Mouse (Mus musculus) heart, embryonic 14.5 days (tissue): Measurements from ENCODE around the gene H6pd. TPM values are rescaled to one million over a fixed set of nuclear protein-coding genes. Genes with fewer than 3 reads are reported as not detected.

Source experiments
- ATAC-seq: fragments of 200-750 bp; cut with Nextera tagmentation; 2 replicates; pipeline ENCODE4 v1.8.0; 2017; ENCODE audit warnings: low read depth, moderate TSS enrichment; ENCODE audit not compliant: insufficient number of reproducible peaks, insufficient read depth, low FRiP score
- H3K27ac ChIP-seq, 2 experiments: fragments of 200-500 bp in 1 of 2; fragments of 300-500 bp in 1 of 2; sonication (generic) in 1 of 2; replicated peaks in 1 of 2; 2 replicates each; pipeline ENCODE4 v1.5.1; 2012 to 2014; ENCODE audit warnings: low read depth in 2 of 2, low read length in 2 of 2, control low read depth in 1 of 2, mild to moderate bottlenecking in 1 of 2, mixed read lengths in 1 of 2; ENCODE audit not compliant: control insufficient read depth in 1 of 2, insufficient read depth in 1 of 2
- H3K27me3 ChIP-seq: fragments of 300-500 bp; sonication (generic); 2 replicates; pipeline ENCODE4 v1.6.1; 2014; ENCODE audit warnings: mild to moderate bottlenecking, low read length, control low read depth; ENCODE audit not compliant: control insufficient read depth, insufficient read depth
- H3K36me3 ChIP-seq: fragments of 300-500 bp; sonication (generic); 2 replicates; pipeline ENCODE4 v1.6.1; 2014; ENCODE audit warnings: mild to moderate bottlenecking, control low read depth, low read length, mixed read lengths; ENCODE audit not compliant: control insufficient read depth, insufficient read depth
- H3K4me1 ChIP-seq, 2 experiments: fragments of 200-500 bp in 1 of 2; fragments of 300-500 bp in 1 of 2; sonication (generic) in 1 of 2; 2 replicates each; pipeline ENCODE4 v1.6.1; 2012 to 2014; ENCODE audit warnings: low read length in 2 of 2, control low read depth in 1 of 2, mixed read lengths in 1 of 2; ENCODE audit not compliant: control insufficient read depth in 2 of 2, insufficient read depth in 2 of 2
- H3K4me2 ChIP-seq: fragments of 300-500 bp; sonication (generic); 2 replicates; pipeline ENCODE4 v1.6.1; 2014; ENCODE audit warnings: mild to moderate bottlenecking, low read length
- H3K4me3 ChIP-seq, 2 experiments: fragments of 200-500 bp in 1 of 2; fragments of 300-500 bp in 1 of 2; sonication (generic) in 1 of 2; 2 replicates each; pipeline ENCODE4 v1.5.1; 2012 to 2014; ENCODE audit warnings: low read length in 2 of 2, mild to moderate bottlenecking in 2 of 2, control low read depth in 1 of 2, low read depth in 1 of 2, moderate library complexity in 1 of 2; ENCODE audit not compliant: control insufficient read depth in 1 of 2, insufficient read depth in 1 of 2
- H3K9ac ChIP-seq: fragments of 300-500 bp; sonication (generic); 2 replicates; pipeline ENCODE4 v1.6.1; 2014; ENCODE audit warnings: mild to moderate bottlenecking, low read length
- H3K9me3 ChIP-seq: fragments of 300-500 bp; sonication (generic); 2 replicates; pipeline ENCODE4 v1.6.1; 2016; ENCODE audit warnings: low read length, control low read depth; ENCODE audit not compliant: control insufficient read depth
- WGBS: fragments of 180-500 bp; shearing (Covaris S2); extraction: QIAGEN DNeasy Blood & Tissue Kit; methylation state at CpG from one replicate; pipeline ENCODE4 v1.1.7; 2014; 5-methylcytosine and 5-hydroxymethylcytosine counted together
- polyA plus RNA-seq: library from polyadenylated mRNA; unstranded; fragments of >200 nt; fragmentation: Nextera tagmentation; extraction: Ambion mirVana; gene quantifications from 2 replicates; pipeline ENCODE4 v1.2.1, GENCODE M21; 2014

Gene H6pd
- polyA plus RNA-seq, 1 experiment from 2014 or later = 8.9 TPM

GRCm38 (mm10) chr4:149997999-149998398, 10.8 kb downstream of the H6pd start:
- no peaks in the 10 kb centered on the region for H3K27me3 ChIP-seq
- ATAC-seq = no peak
- H3K4me2 ChIP-seq = no peak overlapping the region
- H3K27ac ChIP-seq = no peak overlapping the region
- H3K4me3 ChIP-seq = no peak overlapping the region
- H3K4me1 ChIP-seq = peaks cover 33% of the 10 kb centered on the region in 2 experiments
- no peaks in the 10 kb centered on the region for H3K9me3 ChIP-seq
- H3K9ac ChIP-seq = no peak overlapping the region
- 68% methylated on average over 10 of the region's 10 CpGs for WGBS
- H3K36me3 ChIP-seq = peaks cover 9% of the 10 kb centered on the region; the same call in 1 of the 2 replicates

GRCm38 (mm10) chr4:149996440-149996839, 12.4 kb downstream of the H6pd start:
- peaks cover 11% of the 10 kb centered on the region; the same call in 1 of the 2 replicates for H3K36me3 ChIP-seq
- no peak for ATAC-seq
- no peak overlapping the region for H3K4me2 ChIP-seq
- 62% methylated on average over 7 of the region's 7 CpGs for WGBS
- no peak overlapping the region for H3K9ac ChIP-seq
- H3K4me1 ChIP-seq = peaks cover 18 to 23% of the 10 kb centered on the region in 2 experiments
- H3K4me3 ChIP-seq = no peak overlapping the region
- H3K27me3 ChIP-seq = no peaks in the 10 kb centered on the region
- H3K9me3 ChIP-seq = no peaks in the 10 kb centered on the region
- H3K27ac ChIP-seq = no peak overlapping the region

GRCm38 (mm10) chr4:149995911-149996310, 12.9 kb downstream of the H6pd start:
- Histone ChIP-seq H3K27ac (no peak overlapping the region), H3K4me1 (peaks cover 18 to 22% of the 10 kb centered on the region in 2 experiments), H3K27me3 (no peaks in the 10 kb centered on the region), H3K36me3 (peaks cover 11% of the 10 kb centered on the region; the same call in 1 of the 2 replicates), H3K9me3 (no peaks in the 10 kb centered on the region), H3K4me3 (no peak overlapping the region), H3K9ac (no peak overlapping the region), H3K4me2 (no peak overlapping the region)
- ATAC-seq = no peak
- WGBS = 84% methylated on average over 7 of the region's 7 CpGs

- no peak overlapping the region for H3K4me2 ChIP-seq
- WGBS = 92% methylated on average over 10 of the region's 10 CpGs
- H3K27ac ChIP-seq = no peak overlapping the region
- no peak for ATAC-seq
- H3K36me3 ChIP-seq = peaks cover 11% of the 10 kb centered on the region; the same call in 1 of the 2 replicates
- peaks cover 18 to 24% of the 10 kb centered on the region in 2 experiments for H3K4me1 ChIP-seq
- H3K4me3 ChIP-seq = no peak overlapping the region
- no peaks in the 10 kb centered on the region for H3K27me3 ChIP-seq
- no peak overlapping the region for H3K9ac ChIP-seq
- no peaks in the 10 kb centered on the region for H3K9me3 ChIP-seq
Observed at GRCm38 (mm10) chr4:149994218-149994617, 14.6 kb downstream of the H6pd start.

- H3K4me1 ChIP-seq = peaks cover 27 to 28% of the 10 kb centered on the region in 2 experiments
- no peak overlapping the region for H3K27ac ChIP-seq
- no peaks in the 10 kb centered on the region for H3K27me3 ChIP-seq
- no peak overlapping the region for H3K9ac ChIP-seq
- H3K4me2 ChIP-seq = no peak overlapping the region
- ATAC-seq = no peak
- 95% methylated on average over 8 of the region's 8 CpGs for WGBS
- H3K4me3 ChIP-seq = no peak overlapping the region
- peaks cover 11% of the 10 kb centered on the region; the same call in 1 of the 2 replicates for H3K36me3 ChIP-seq
- no peaks in the 10 kb centered on the region for H3K9me3 ChIP-seq
Observed at GRCm38 (mm10) chr4:149992670-149993032, 16.2 kb downstream of the H6pd start.

- ATAC-seq = no peak
- H3K4me1 ChIP-seq = peaks cover 27 to 28% of the 10 kb centered on the region in 2 experiments
- WGBS = 85% methylated on average over 13 of the region's 13 CpGs
- peaks cover 11% of the 10 kb centered on the region; the same call in 1 of the 2 replicates for H3K36me3 ChIP-seq
- H3K9me3 ChIP-seq = no peaks in the 10 kb centered on the region
- no peak overlapping the region for H3K4me2 ChIP-seq
- no peak overlapping the region for H3K27ac ChIP-seq
- no peak overlapping the region for H3K9ac ChIP-seq
- H3K27me3 ChIP-seq = no peaks in the 10 kb centered on the region
- H3K4me3 ChIP-seq = no peak overlapping the region
Observed at GRCm38 (mm10) chr4:149991755-149992669, 16.8 kb downstream of the H6pd start.

GRCm38 (mm10) chr4:149990954-149991633, 17.7 kb downstream of the H6pd start:
- ATAC-seq = no peak
- H3K36me3 ChIP-seq = peaks cover 11% of the 10 kb centered on the region; the same call in 1 of the 2 replicates
- WGBS = 38% methylated on average over 9 of the region's 9 CpGs
- no peak overlapping the region for H3K4me3 ChIP-seq
- no peaks in the 10 kb centered on the region for H3K27me3 ChIP-seq
- peak overlapping the region; percentile 4; the same call in 1 of the 2 replicates for H3K9ac ChIP-seq
- no peak overlapping the region for H3K27ac ChIP-seq
- H3K4me2 ChIP-seq = no peak overlapping the region
- no peaks in the 10 kb centered on the region for H3K9me3 ChIP-seq
- H3K4me1 ChIP-seq = peaks cover 22 to 28% of the 10 kb centered on the region in 2 experiments
